Mouse (Mus musculus) heart, adult 2 months (tissue): ENCODE data around the gene Fgfr3.

Experiments used
- CTCF ChIP-seq: fragments of 200-600 bp; IDR thresholded peaks from 2 replicates; pipeline ENCODE4 v1.8.1; 2022; ENCODE audit warnings: antibody characterized with exemption, mild to moderate bottlenecking, moderate library complexity
- EP300 ChIP-seq: fragments of 200-500 bp; IDR thresholded peaks from 2 replicates; pipeline ENCODE4 v1.6.1; 2011; ENCODE audit warnings: low read depth, low read length, control low read depth; ENCODE audit not compliant: insufficient read depth

GRCm38 (mm10) chr5:33698669-33699068 is 22.8 kb upstream of the Fgfr3 start:
- no peak for TF ChIP-seq EP300
- no peak for TF ChIP-seq CTCF
